Mouse (Mus musculus) intestine, embryonic 16.5 days (tissue): ENCODE measurements at regions not wholly inside any gene's neighbourhood (a gene's known extent, or its start where the extent isn't known, plus 50 kb on each side); places are given as distances from the start of the nearest gene placed in this dataset.
A peak's percentile ranks its signal among the peaks of the same experiment; 100 is the strongest.

ENCODE experiments used
- ATAC-seq: fragments of 200-750 bp; cut with Nextera tagmentation; 2 replicates; pipeline ENCODE4 v1.8.0; 2017; ENCODE audit warnings: moderate TSS enrichment, moderate library complexity
- H3K27ac ChIP-seq: fragments of 300-500 bp; sonication (generic); 2 replicates; pipeline ENCODE4 v1.5.1; 2014; ENCODE audit warnings: mild to moderate bottlenecking, low read length
- H3K27me3 ChIP-seq: fragments of 300-500 bp; sonication (generic); replicated peaks from 2 replicates; pipeline ENCODE4 v1.6.1; 2014; ENCODE audit warnings: low read length, control low read depth, mixed read lengths; ENCODE audit not compliant: control insufficient read depth, insufficient read depth
- H3K36me3 ChIP-seq: fragments of 300-500 bp; sonication (generic); 2 replicates; pipeline ENCODE4 v1.6.1; 2014; ENCODE audit warnings: low read length, control low read depth; ENCODE audit not compliant: control insufficient read depth, insufficient read depth
- H3K4me1 ChIP-seq: fragments of 300-500 bp; sonication (generic); 2 replicates; pipeline ENCODE4 v1.6.1; 2014; ENCODE audit warnings: low read length, control low read depth, mixed read lengths; ENCODE audit not compliant: control insufficient read depth, insufficient read depth
- H3K4me2 ChIP-seq: fragments of 300-500 bp; sonication (generic); 2 replicates; pipeline ENCODE4 v1.6.1; 2014; ENCODE audit warnings: low read depth, low read length, control low read depth
- H3K4me3 ChIP-seq: fragments of 300-500 bp; sonication (generic); 2 replicates; pipeline ENCODE4 v1.5.1; 2014; ENCODE audit warnings: mild to moderate bottlenecking, low read length
- H3K9ac ChIP-seq: fragments of 300-500 bp; sonication (generic); 2 replicates; pipeline ENCODE4 v1.6.1; 2014; ENCODE audit warnings: low read depth, low read length
- H3K9me3 ChIP-seq: fragments of 300-500 bp; sonication (generic); 2 replicates; pipeline ENCODE4 v1.6.1; 2016; ENCODE audit warnings: low read length, control low read depth; ENCODE audit not compliant: control insufficient read depth
- WGBS: fragments of 180-500 bp; shearing (Covaris S2); extraction: QIAGEN DNeasy Blood & Tissue Kit; methylation state at CpG from one replicate; pipeline ENCODE4 v1.1.7; 2014; 5-methylcytosine and 5-hydroxymethylcytosine counted together

DNA sequence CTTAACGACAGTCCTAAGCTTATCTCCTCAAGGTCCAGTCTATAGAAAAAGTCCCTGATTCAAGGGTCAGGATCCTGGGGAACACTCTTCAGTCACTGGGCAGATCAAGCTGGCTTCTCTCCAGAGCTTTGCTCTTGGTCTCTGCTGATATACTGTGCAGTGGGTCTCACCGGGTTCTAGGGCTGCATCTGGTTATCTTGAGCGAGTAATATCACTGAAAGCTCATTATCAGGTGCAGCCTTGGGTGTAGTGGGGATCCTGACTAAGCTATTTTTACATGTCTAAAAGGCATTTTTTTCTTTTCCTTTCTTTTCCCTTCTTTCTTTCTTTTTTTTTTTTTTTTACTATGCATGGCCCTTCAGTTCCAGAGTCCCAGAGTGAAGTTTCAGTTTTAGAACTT lies 84.1 kb upstream of the Plcl2 start:
- no peaks in the 10 kb centered on the region for H3K27me3 ChIP-seq
- H3K4me2 ChIP-seq = no peak overlapping the region
- peak; percentile 73 for ATAC-seq
- no peak overlapping the region for H3K27ac ChIP-seq
- H3K4me1 ChIP-seq = 0 out of 2 replicates have a peak, but pooled peaks cover 4% of the 10 kb centered on the region
- H3K9me3 ChIP-seq = 0 out of 2 replicates have a peak, but pooled peaks cover 5% of the 10 kb centered on the region
- H3K9ac ChIP-seq = no peak overlapping the region
- H3K36me3 ChIP-seq = no peaks in the 10 kb centered on the region
- WGBS = 76% methylated on average over 3 of the region's 3 CpGs
- no peak overlapping the region for H3K4me3 ChIP-seq

- no peak for ATAC-seq
- Histone ChIP-seq H3K36me3 (no peaks in the 10 kb centered on the region), H3K9ac (no peak overlapping the region), H3K27me3 (no peaks in the 10 kb centered on the region), H3K9me3 (0 out of 2 replicates have a peak, but pooled peaks cover 5% of the 10 kb centered on the region), H3K27ac (no peak overlapping the region), H3K4me2 (no peak overlapping the region), H3K4me3 (no peak overlapping the region), H3K4me1 (0 out of 2 replicates have a peak, but pooled peaks cover 4% of the 10 kb centered on the region)
- WGBS = 82% methylated on average over 4 of the region's 4 CpGs
Measured at GRCm38 (mm10) chr17:50425531-50425930, 83.7 kb upstream of the Plcl2 start.

- 72% methylated on average over 7 of the region's 7 CpGs for WGBS
- H3K27ac ChIP-seq = no peak overlapping the region
Measured at GRCm38 (mm10) chr17:50426146-50426545, 83.1 kb upstream of the Plcl2 start.

GRCm38 (mm10) chr17:50427331-50428003 lies 81.7 kb upstream of the Plcl2 start:
- Histone ChIP-seq H3K27ac (no peak overlapping the region), H3K36me3 (no peaks in the 10 kb centered on the region), H3K4me3 (no peak overlapping the region), H3K27me3 (no peaks in the 10 kb centered on the region), H3K4me1 (0 out of 2 replicates have a peak, but pooled peaks cover 4% of the 10 kb centered on the region), H3K9me3 (0 out of 2 replicates have a peak, but pooled peaks cover 5% of the 10 kb centered on the region), H3K9ac (no peak overlapping the region), H3K4me2 (no peak overlapping the region)
- ATAC-seq = no peak
- WGBS = 39% methylated on average over 10 of the region's 10 CpGs

More at GRCm38 (mm10) chr17:50426146-50426545, 83.1 kb upstream of the Plcl2 start:
- no peak for ATAC-seq
- Histone ChIP-seq H3K9ac (no peak overlapping the region), H3K27me3 (no peaks in the 10 kb centered on the region), H3K4me1 (0 out of 2 replicates have a peak, but pooled peaks cover 4% of the 10 kb centered on the region), H3K36me3 (no peaks in the 10 kb centered on the region), H3K9me3 (0 out of 2 replicates have a peak, but pooled peaks cover 5% of the 10 kb centered on the region), H3K4me2 (no peak overlapping the region), H3K4me3 (no peak overlapping the region)

GRCm38 (mm10) chr17:50428004-50428560 lies 81.1 kb upstream of the Plcl2 start:
- Histone ChIP-seq H3K4me1 (0 out of 2 replicates have a peak, but pooled peaks cover 4% of the 10 kb centered on the region), H3K27ac (no peak overlapping the region), H3K9ac (no peak overlapping the region), H3K27me3 (no peaks in the 10 kb centered on the region), H3K9me3 (0 out of 2 replicates have a peak, but pooled peaks cover 5% of the 10 kb centered on the region), H3K4me2 (no peak overlapping the region), H3K36me3 (no peaks in the 10 kb centered on the region), H3K4me3 (no peak overlapping the region)
- ATAC-seq = peak; percentile 81
- 56% methylated on average over 5 of the region's 5 CpGs for WGBS

GRCm38 (mm10) chr17:50432559-50432958 lies 76.6 kb upstream of the Plcl2 start:
- no peak for ATAC-seq
- Histone ChIP-seq H3K4me1 (0 out of 2 replicates have a peak, but pooled peaks cover under 1% of the 10 kb centered on the region), H3K4me2 (no peak overlapping the region), H3K9me3 (no peaks in the 10 kb centered on the region), H3K36me3 (no peaks in the 10 kb centered on the region), H3K27ac (no peak overlapping the region), H3K4me3 (no peak overlapping the region), H3K9ac (no peak overlapping the region), H3K27me3 (no peaks in the 10 kb centered on the region)
- WGBS = 84% methylated on average over 6 of the region's 6 CpGs

DNA sequence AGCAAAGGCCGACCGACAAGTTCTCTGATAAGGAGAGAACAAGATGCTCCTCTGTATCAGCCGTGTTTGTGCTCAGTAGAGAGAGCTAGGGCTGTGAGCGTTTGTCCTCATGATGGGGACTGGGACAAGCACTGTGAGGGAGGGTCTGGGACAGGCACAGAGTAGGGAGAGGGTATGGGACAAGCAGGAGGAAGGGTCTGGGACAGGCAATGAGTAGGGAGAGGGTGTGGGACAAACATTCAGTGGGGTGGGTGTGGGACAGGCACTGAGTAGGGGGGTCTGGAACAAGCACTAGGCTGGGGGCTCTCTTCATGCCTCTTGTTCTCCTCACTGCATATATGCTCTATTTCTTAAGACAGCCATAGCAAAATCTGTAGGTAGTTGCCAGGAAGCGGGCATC lies 70.2 kb upstream of the Plcl2 start:
- Histone ChIP-seq H3K4me2 (no peak overlapping the region), H3K9me3 (no peaks in the 10 kb centered on the region), H3K4me3 (no peak overlapping the region), H3K36me3 (no peaks in the 10 kb centered on the region), H3K4me1 (no peaks in the 10 kb centered on the region), H3K9ac (no peak overlapping the region), H3K27ac (no peak overlapping the region), H3K27me3 (no peaks in the 10 kb centered on the region)
- no peak for ATAC-seq
- 75% methylated on average over 5 of the region's 5 CpGs for WGBS

GRCm38 (mm10) chr17:50439365-50439764 lies 69.8 kb upstream of the Plcl2 start:
- Histone ChIP-seq H3K4me1 (no peaks in the 10 kb centered on the region), H3K27ac (no peak overlapping the region), H3K9ac (no peak overlapping the region), H3K9me3 (no peaks in the 10 kb centered on the region), H3K36me3 (no peaks in the 10 kb centered on the region), H3K4me3 (no peak overlapping the region), H3K4me2 (no peak overlapping the region), H3K27me3 (no peaks in the 10 kb centered on the region)
- WGBS = 70% methylated on average over 3 of the region's 3 CpGs
- no peak for ATAC-seq

DNA sequence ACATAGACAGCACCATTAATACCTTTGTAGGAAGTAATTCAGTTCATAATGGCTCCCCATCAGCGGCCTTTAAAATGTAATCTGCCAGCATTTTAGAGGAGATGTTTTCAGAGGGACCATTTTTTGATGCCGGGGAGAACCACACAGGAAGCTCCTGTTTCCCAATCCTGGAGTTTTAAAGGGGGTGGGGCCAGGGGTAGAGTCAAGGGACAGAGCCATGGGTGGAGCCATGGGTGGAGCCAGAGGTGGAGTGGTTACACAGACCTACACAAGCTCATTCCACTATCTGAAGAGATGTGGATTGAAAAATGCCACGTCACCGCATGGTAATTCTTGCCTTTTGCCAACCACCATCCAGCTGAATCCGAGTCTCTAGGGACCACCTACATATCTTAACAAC lies 67.1 kb upstream of the Plcl2 start:
- Histone ChIP-seq H3K4me3 (no peak overlapping the region), H3K27me3 (no peaks in the 10 kb centered on the region), H3K27ac (no peak overlapping the region), H3K4me1 (no peaks in the 10 kb centered on the region), H3K4me2 (no peak overlapping the region), H3K9ac (no peak overlapping the region), H3K36me3 (no peaks in the 10 kb centered on the region), H3K9me3 (no peaks in the 10 kb centered on the region)
- no peak for ATAC-seq
- WGBS = 93% methylated on average over 5 of the region's 5 CpGs
